Mouse (Mus musculus): ENCODE results near the gene Agap1.

Agap1 gene

GRCm38 (mm10) chr1:89769641-89770040 is 315.0 kb downstream of the Agap1 start:
- DNase-seq, result peak; percentile 40 to 44

GRCm38 (mm10) chr1:89770298-89770697 is 315.7 kb downstream of the Agap1 start:
- DNase-seq, result no peak

- DNase-seq, result no peak
Observed at GRCm38 (mm10) chr1:89775750-89776149, 321.1 kb downstream of the Agap1 start.

- DNase-seq, result no peak
Observed at GRCm38 (mm10) chr1:89780675-89781074, 326.1 kb downstream of the Agap1 start.

GRCm38 (mm10) chr1:89781861-89782260 is 327.3 kb downstream of the Agap1 start:
- no peak for DNase-seq

- DNase-seq, result no peak
Observed at GRCm38 (mm10) chr1:89786793-89787192, 332.2 kb downstream of the Agap1 start.

- peak; percentile 42 to 50 for DNase-seq
Observed at GRCm38 (mm10) chr1:89798724-89799123, 344.1 kb downstream of the Agap1 start.

GRCm38 (mm10) chr1:89801506-89801905 is 346.9 kb downstream of the Agap1 start:
- no peak for DNase-seq

GRCm38 (mm10) chr1:89804981-89805380 is 350.4 kb downstream of the Agap1 start:
- DNase-seq, result no peak

- DNase-seq, result no peak
Observed at GRCm38 (mm10) chr1:89812816-89813215, 358.2 kb downstream of the Agap1 start.

GRCm38 (mm10) chr1:89816487-89817206 is 362.0 kb downstream of the Agap1 start:
- no peak for DNase-seq

GRCm38 (mm10) chr1:89821822-89822221 is 367.2 kb downstream of the Agap1 start:
- DNase-seq, result no peak

GRCm38 (mm10) chr1:89822431-89822830 is 367.8 kb downstream of the Agap1 start:
- DNase-seq, result no peak

- no peak for DNase-seq
Observed at GRCm38 (mm10) chr1:89823036-89823435, 368.4 kb downstream of the Agap1 start.

- no peak for DNase-seq
Observed at GRCm38 (mm10) chr1:89827051-89827450, 372.4 kb downstream of the Agap1 start.

- DNase-seq, result no peak
Observed at GRCm38 (mm10) chr1:89831095-89831494, 376.5 kb downstream of the Agap1 start.

- peak in 1 of 2 experiments; percentile 16 for DNase-seq
Observed at GRCm38 (mm10) chr1:89844064-89844463, 389.5 kb downstream of the Agap1 start.

GRCm38 (mm10) chr1:89845487-89845886 is 390.9 kb downstream of the Agap1 start:
- DNase-seq, result peak in 1 of 2 experiments; percentile 25

GRCm38 (mm10) chr1:89846148-89846547 is 391.5 kb downstream of the Agap1 start:
- DNase-seq, result peak in 1 of 2 experiments; percentile 15

- peak in 1 of 2 experiments; percentile 28 for DNase-seq
Observed at GRCm38 (mm10) chr1:89848356-89849039, 393.9 kb downstream of the Agap1 start.

GRCm38 (mm10) chr1:89849151-89849860 is 394.7 kb downstream of the Agap1 start:
- DNase-seq, result peak; percentile 71 to 76

GRCm38 (mm10) chr1:89849861-89850230 is 395.2 kb downstream of the Agap1 start:
- peak; percentile 73 to 79 for DNase-seq

- DNase-seq, result no peak
Observed at GRCm38 (mm10) chr1:89850681-89851414, 396.2 kb downstream of the Agap1 start.

All from cerebellum, postnatal 10 days (tissue).